Mouse (Mus musculus): ENCODE measurements at regions not wholly inside any gene's neighbourhood (a gene's known extent, or its start where the extent isn't known, plus 50 kb on each side); places are given as distances from the start of the nearest gene placed in this dataset.
A peak's percentile ranks its signal among the peaks of the same experiment; 100 is the strongest.

DNA sequence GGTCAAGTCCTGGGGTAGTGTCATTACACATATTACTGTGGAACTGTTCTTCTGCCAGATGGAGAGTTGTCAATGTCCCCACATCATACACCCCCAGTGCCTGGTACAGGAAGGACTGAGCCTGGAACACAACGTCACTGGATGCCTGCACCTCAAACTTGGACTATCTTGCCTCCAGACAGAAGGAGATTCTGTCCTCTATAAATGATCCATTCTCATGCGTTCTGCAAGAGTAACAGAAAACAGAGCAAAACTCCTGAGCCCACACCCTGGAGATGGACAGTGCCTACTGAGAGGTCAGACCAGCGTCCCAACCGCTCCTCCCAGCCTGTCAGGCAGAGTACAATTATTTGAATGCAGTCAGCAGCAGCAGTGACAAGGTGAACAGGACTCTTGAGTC, 261.1 kb downstream of the Dysf start:
- intact Hi-C loops (cut with DNase I), result no loop called here
- DNase-seq, result no peak

DNA sequence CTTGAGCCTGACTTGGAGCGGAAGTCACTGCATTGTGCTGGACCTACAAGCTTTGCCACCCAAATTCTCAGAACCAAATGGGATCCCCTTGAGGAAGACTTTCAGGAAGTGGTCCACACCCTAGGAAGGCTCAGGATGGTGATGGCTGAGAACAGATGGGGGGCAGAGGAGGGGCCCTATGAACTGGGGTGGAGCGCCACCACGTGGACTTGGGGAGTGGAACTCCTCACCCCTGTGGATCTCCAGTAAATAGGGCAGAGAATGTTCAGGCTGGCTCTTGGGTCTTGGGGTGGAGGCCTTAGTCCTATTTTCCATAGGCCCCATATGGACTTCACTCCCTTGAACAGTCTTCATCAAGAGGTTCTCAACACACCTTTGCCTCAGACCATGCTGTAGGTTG, 260.6 kb downstream of the Dysf start:
- intact Hi-C loops (cut with DNase I), result no loop called here
- DNase-seq, result no peak

DNA sequence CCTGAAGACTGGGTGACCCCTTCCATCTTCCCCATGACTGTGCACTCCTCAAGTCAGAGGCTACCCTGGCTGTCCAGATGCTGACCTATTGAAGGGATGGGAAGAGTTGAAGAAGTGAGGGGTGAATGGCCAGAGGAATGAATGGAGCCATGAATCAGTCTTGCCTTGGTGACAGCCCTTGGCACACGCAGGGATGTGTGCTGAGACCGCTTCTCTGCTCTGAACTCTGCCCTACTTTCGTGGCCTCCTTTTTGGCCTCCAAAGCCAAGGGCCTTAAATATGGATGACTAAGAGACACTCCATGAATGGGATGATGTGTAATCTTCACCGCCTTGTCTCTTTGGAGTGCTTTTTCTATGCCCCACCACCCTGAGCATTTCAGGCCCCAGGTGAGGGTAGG, 259.7 kb downstream of the Dysf start:
- intact Hi-C loops (cut with DNase I), result no loop called here
- no peak for DNase-seq

DNA sequence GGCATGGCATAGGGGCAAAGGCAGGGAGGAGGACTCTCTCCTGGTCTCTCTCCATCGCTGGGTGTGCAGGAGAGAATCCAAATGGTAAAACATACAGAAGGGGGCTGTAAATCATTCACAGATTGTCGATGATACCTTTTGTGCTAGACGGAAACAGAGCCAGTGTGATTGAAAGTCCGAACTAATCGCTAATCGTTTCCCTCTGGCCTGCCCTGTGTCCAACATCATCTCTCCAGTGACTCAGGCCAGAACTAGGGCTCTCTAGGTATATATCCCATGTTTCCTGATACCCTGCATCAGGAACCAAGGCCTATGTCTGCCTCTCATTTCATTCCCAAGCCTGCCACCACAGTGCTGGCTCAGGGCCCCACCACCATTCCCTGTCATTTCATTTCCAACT, 259.1 kb downstream of the Dysf start:
- DNase-seq, result no peak
- intact Hi-C loops (cut with DNase I), result no loop called here

DNA sequence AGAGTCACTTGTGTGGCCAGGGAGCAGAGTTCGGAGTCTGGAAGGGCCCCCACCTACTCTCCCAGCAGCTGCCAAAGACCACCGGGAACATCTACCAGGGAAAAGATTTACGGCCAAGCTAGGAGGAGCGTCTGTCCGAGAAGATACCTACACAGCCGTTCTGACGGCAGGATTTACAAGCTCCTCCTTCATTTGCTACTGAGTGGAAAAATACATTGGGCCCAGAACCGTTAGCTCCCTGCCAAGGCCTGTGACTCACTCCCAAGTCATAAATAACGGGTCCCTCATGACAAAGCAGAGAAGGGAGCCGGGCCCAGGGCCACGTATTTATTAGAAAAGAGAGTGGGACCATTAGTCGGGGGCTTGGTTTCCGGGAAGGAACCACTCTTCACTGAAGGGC, 258.3 kb downstream of the Dysf start:
- intact Hi-C loops (cut with DNase I), result no loop called here
- DNase-seq, result peak; percentile 49 to 60

DNA sequence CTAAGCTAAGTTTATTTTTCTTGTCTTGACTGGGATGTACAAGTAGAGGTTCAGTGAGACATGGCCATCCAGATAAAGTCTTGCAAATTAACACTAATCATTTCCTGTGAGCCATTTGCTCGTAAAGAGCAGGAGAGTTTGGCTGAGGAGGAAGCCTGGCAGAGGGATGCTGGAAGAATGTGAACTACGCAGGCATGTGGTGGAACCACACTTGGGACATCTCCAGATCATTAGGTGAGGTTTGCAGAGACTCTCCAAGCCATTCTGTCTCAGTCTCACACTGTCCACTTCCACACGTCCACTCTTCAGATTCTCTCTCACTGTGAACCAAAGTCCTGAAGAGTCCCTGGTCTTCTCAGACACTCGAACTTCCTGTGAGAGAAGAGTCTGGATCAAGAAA, 256.3 kb downstream of the Dysf start:
- DNase-seq, result no peak
- intact Hi-C loops (cut with DNase I), result no loop called here

DNA sequence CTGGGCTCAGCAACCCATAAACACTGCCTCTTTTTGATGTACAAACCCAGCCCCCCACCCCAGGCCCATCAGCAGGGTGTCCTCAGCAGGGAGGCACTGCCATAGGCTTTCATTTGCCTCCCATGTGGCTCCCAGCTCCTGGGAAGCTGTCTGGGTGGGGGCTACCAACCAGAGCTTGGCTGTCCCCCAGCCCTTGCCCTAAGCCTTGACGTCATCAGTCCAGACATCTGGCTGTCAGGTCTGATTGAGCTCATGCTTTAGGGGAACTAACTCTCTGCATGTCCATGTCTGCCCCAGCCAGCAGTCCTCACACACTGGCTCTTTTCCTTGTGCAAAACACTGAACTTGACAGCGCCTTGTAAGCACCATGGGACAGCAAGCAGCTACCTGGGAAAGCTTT, 255.3 kb downstream of the Dysf start:
- peak in 1 of 2 experiments; percentile 26 for DNase-seq
- intact Hi-C loops (cut with DNase I), result no loop called here

DNA sequence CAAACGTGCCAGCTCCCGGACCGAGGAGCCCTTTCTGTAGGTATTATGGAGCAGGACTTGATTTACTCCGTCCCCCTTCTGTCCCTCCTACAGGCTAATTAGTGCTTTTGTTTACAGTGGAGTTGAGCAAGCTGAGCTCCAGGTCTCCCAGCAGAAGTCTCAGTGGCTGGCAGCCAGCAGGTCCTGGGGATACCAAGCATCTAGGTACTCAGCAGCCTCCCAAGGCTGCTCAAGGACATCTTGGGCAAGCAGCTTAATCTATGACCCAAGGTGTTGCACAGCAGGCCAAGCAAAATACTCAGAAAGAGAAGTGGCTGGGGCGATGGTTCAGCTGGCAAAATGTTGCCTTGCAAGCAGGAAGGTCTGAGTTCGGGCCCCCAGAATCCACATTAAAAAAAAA, 254.4 kb downstream of the Dysf start:
- intact Hi-C loops (cut with DNase I), result no loop called here
- DNase-seq, result no peak

DNA sequence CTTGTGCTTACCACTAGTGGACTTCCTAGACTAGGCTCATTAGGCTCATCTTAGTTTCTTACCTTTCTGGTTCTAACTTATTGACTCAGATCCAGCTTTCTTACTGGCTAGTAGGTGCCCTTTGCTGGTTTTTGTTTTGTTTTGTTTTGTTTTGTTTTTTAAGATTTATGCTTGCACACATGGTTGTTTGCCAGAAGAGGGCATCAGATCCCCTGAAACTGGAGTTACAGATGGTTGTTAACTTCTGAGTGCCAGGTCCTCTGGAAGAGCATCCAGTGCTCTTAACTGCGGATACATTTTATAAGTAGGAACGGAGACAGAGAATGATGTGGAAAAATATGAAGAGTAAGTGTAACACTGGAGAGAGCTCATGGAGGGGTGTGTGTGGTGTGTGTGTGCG, 253.1 kb downstream of the Dysf start:
- intact Hi-C loops (cut with DNase I), result no loop called here
- no peak for DNase-seq
